Mouse (Mus musculus): ENCODE measurements around the gene Iffo1.

Iffo1 gene

DNA sequence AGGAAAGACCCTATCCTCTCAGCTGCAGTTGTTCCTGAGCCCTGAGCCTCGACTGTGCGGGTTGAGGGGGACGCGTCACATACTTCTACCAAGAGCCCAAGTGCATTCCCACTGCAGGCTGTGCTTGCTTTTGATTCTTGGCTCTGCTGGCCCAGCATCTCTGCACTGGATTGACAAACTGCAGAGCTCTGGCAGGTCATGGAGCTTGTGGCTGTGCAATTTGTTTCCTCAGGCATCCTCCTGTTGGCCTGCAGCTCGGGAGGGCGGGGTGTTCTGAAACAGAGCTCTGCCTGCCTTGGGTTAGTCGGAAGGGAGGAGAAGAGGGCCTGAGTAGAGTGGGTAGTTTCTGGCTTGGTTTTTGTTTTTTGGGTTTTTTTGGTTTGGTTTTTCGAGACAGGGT is 2.6 kb upstream of the Iffo1 start:
- no peak for DNase-seq (ENCODE audit: low spot score)

GRCm38 (mm10) chr6:125143128-125143527 is 1.9 kb upstream of the Iffo1 start:
- DNase-seq (ENCODE audit: low spot score) = no peak

DNA sequence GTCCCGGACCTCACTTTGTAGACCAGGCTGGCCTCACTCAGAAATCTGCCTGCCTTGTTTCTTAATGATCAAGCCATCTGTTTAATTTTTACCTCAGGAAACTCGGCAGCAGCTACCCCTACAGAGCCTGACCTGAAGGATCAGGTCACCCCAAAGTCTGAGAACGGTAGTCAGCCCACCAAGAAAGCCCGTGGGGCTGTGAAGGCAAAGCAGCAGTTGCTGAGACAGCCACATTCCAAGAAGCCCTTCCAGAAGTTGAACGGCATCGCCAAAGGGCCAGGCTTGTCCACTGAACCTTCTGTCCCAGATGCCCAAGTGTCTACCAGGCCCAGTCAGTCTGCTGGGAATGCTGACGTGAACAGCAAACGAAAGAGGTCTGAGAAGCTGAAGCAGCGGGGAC is 1.1 kb upstream of the Iffo1 start:
- no peak for DNase-seq (ENCODE audit: low spot score)

DNA sequence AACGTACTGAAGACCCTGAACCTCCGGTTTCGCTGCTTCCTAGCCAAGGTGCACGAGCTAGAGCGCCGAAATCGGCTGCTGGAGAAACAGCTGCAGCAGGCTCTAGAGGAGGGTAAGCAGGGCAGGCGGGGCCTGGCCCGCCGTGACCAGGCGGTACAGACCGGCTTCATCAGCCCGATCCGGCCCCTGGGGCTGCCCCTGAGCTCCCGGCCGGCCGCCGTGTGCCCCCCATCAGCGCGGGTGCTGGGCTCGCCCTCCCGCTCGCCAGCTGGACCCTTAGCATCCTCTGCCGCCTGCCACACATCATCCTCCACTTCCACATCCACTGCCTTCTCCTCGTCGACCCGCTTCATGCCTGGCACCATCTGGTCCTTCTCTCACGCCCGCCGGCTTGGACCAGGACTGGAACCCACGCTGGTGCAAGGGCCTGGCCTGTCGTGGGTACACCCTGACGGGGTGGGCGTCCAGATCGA is 474 bp downstream of the Iffo1 start:
- no peak for DNase-seq (ENCODE audit: low spot score)

DNA sequence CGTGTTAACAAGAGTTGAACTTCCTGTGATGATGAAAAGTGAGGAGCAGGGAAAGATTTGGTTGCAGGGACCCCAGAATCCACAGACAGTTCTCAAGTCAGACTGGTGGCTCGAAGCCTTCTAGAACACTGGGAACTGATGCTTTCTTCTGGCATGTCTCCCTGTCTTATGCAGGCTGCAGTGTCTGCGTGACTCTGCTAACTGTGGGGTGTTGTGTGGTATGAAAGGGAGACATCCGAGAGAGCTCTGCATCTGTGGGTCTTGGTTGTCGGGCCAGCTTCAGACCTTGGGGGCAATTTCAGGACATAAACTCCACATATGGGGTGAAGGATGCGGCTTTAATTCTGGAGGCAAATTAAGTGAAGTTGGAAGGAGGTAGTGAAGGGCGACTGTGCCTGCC is 1.1 kb downstream of the Iffo1 start:
- DNase-seq (ENCODE audit: low spot score) = no peak

- DNase-seq (ENCODE audit: low spot score) = peak; percentile 33
Observed at GRCm38 (mm10) chr6:125146797-125147196, 1.8 kb downstream of the Iffo1 start.

- no peak for DNase-seq (ENCODE audit: low spot score)
Observed at GRCm38 (mm10) chr6:125147329-125147728, 2.3 kb downstream of the Iffo1 start.

DNA sequence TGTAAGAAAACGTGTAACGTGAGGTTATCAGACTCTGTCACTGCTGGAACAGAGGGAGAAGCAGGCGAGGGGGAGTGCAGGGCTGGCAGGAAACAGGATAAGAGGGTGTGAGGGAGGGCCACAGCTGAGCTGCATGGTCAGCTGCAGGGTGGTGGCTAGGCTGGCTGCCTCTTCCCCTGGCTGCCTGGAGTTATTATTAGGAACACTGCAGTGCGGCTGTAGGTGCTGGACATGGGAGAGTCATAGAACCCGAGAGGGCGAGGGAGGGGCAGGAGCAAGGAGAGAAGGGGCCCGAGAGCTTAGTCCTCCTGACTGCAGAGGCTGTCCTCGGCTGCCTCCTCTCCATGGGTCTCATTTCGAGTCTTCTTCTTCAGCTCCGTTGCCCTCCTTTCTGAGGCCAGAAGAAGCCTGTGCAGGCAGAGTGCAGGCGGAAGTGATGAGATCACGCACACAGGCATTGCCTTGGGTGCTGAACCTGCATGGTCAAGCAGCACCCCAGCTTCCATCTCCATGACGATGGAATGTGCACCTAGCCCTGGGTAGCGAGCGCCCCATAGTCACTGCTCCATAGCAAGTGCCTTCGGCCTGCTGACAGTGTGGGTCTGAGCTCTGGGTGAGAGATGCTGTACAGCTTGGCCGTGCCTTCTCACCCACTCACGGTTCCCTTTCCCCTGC is 3.3 kb downstream of the Iffo1 start:
- DNase-seq (ENCODE audit: low spot score) = peak; percentile 20

DNA sequence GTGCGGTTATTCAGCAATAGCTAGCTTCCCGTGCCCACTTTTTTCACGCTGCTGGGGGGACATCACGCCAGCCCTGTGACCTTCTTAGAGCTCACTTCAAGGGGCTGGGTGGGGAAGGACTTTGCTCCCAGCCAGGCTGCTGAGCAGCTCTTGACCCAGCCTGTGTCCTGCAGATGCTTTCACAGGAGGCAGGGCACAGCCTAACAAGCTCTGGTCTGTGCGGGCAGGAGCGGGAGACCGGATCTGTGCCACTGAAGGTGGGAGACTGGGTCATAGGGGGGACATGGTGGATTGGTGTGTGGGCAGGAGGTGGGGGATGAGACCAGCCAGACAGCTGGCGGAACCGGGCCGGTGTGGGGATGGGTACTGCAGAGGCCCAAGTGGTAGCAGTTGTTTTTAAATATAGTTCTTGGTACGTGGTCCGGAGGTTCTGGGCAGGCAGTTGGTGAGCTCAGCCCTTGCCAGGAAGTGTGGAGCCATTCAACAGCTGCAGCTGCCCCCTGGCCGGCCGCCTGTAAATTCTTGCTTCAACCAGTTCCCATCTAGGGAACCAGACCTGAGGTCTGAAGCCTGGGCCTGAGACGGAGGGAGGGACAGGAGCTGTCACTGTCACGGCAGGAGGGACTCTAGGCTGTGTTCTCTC is 4.0 kb downstream of the Iffo1 start:
- DNase-seq (ENCODE audit: low spot score) = peak; percentile 30

DNA sequence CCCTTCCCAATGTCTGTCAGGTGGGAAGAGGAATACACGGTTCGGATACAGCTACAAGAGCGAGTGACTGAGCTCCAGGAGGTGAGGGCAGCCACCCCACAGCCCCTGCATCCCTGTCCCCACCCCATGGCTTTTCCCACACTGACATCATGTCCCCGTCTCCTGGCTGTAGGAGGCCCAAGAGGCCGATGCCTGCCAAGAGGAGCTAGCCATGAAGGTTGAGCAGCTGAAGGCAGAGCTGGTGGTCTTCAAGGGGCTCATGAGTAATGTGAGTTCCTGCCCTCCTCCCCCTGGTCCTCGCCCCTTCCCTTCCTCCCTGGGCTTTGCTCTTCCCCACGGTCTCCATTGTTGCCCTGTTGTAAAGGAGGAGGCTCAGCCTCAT is 4.5 kb downstream of the Iffo1 start:
- DNase-seq (ENCODE audit: low spot score) = no peak

DNA sequence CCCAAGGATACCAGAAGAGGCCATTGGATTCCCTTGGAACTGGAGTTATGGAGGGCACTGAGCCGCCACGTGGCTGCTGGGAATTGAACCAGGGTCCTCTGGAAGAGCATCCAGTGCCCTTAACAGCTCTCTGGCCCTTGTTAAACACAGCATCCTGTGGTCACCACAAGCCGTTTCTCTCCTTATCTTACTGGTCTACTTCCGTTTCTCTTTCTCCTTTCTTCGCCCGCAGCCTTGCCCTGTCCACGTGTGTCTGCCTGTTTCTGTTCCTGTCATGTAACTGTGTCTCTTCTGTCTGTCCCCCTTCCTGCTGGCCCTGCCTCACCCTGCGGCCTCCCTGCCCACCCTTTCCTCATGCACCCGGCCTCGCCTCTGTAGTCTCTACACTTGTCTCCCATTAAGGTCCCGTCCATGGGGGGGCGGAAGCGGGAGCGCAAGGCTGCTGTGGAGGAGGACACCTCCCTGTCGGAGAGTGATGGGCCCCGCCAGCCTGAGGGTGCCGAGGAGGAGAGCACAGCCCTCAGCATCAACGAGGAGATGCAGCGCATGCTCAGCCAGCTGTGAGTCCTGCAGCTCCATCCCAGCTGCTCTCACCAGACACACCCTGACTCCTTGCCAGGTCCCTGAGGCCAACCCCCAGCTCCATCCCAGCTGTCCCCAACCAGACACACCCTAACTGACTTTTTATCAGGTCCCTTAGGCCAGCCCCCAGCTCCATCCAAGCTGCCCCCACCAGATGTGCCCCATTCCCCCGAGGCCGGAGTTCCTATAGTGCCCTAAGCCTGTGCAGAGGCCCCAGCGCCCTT is 7.4 kb downstream of the Iffo1 start:
- DNase-seq (ENCODE audit: low spot score) = peak; percentile 62

GRCm38 (mm10) chr6:125153018-125153389 is 8.0 kb downstream of the Iffo1 start:
- no peak for DNase-seq (ENCODE audit: low spot score)

GRCm38 (mm10) chr6:125153682-125154081 is 8.6 kb downstream of the Iffo1 start:
- no peak for DNase-seq (ENCODE audit: low spot score)

- DNase-seq (ENCODE audit: low spot score) = peak; percentile 17
Observed at GRCm38 (mm10) chr6:125154550-125154949, 9.5 kb downstream of the Iffo1 start.

DNA sequence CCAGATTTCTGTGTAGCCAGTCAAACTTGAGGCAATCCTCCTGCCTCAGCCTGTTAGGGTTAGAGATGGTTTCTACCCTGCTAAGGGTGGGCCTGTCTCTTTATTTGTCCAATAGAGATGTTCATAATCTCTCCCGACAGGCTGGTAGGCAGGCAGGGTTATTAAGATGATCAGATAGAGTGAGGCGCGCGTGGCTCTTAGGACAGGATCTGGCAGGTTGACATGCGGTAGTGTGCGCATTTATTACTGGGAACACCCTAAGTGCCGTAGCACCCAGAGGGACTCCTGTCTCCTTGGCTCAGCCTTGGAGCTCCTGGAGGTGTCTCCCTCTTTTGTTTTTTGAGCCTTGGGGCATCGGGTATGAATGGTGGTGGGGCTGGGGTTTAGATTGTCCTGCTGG is 10.2 kb downstream of the Iffo1 start:
- DNase-seq (ENCODE audit: low spot score) = no peak

DNA sequence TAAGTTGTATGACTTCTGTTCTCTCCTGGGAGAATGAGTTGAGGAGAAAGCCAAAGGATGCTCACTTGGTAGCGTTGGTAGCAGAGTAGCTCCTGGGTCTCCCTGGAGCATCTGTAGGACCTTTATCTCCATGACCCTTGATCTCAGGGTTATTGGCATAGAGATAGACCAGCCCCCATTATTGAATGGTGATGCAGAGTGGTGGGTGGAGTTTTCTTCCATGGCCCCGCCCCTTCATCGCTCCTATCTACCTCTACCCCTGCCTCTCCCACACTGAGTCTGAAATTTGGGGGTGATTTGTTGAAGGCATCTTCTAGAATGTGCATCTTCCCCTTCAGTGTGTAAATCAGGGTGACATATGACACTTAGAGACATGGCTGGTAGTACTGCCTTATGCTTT is 11.4 kb downstream of the Iffo1 start:
- no peak for DNase-seq (ENCODE audit: low spot score)

DNA sequence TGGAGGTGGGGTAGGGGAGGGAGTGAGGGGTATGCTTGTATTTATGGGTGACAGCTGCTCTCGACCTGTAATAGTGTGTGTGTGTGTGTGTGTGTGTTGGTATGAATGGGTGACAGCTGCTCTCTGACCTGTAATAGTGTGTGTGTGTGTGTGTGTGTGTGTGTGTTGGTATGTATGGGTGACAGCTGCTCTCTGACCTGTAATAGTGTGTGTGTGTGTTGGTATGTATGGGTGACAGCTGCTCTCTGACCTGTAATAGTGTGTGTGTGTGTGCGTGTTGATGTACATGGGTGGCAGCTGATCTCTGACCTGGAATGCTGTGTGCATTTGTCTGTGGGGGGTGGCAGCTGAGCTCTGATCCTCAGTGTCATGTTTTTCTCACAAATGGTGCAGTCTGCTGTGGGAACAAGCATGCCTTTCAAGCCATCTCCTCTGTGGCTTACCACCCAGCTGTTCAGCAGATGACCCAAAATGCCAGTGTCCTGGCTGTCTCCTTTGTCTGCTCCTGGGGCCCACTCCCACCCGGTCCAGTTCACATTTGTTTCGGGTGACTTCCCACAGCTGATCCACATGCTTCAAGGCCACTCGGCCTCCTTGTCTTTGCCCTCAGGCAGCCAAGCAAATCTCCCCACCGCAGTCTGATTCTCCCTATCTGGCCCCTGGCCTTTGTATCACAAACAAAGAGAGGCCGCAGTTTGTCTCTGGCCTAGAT is 12.0 kb downstream of the Iffo1 start:
- DNase-seq (ENCODE audit: low spot score) = no peak

DNA sequence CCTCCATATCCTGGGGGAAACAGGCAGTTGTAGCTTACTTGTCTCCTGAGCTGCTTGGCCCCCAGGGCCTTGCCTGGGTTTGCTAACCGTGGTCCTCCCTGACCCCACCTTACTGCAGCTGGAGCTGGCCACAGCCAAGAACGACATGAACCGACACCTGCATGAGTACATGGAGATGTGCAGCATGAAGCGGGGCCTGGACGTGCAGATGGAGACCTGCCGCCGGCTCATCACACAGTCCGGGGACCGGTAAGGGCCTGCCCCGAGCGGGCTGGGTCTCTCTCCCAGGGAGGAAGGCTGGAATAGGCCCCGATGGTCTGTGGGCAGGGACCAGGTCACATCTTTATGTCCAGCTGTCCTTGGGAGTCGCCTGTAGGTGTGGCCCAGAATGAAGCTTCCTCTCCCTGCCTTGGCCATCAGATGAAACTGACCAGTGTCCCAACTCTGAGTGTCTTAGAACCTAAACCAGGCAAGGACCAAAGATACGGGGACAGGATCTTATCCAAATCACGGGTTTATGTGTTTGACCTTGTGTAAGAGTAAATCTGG is 14.0 kb downstream of the Iffo1 start:
- no peak for DNase-seq (ENCODE audit: low spot score)

GRCm38 (mm10) chr6:125159773-125160557 is 14.9 kb downstream of the Iffo1 start:
- no peak for DNase-seq (ENCODE audit: low spot score)

DNA sequence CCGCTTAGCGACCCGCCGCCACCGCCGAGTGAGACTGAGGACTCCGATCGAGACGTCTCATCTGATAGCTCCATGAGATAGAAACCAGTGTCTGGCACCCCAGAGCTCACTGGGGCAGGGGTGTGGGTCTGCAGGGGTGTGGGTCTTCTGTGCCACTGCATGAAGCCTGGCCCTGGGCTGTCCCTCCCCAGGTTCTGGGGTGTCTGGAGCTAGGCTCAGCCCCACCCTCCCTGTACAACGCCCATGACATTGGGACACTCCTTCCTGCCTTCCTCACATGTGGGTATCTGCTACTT is 15.5 kb downstream of the Iffo1 start:
- no peak for DNase-seq (ENCODE audit: low spot score)

Data from urinary bladder, postnatal 14 days (tissue).